Mouse (Mus musculus) stomach, postnatal 0 days (tissue): ENCODE results near the gene Cdc40. TPM values are rescaled to one million over a fixed set of nuclear protein-coding genes. Genes with fewer than 3 reads are reported as not detected.
"Not testable (repeated sequence)": the region's sequence is repeated elsewhere in the genome, so short reads cannot be mapped to it uniquely, and the experiment has no call there.

Experiments used
- ATAC-seq: fragments of 200-750 bp; cut with Nextera tagmentation; 2 replicates; pipeline ENCODE4 v1.8.0; 2017; ENCODE audit not compliant: low FRiP score, low TSS enrichment
- DNase-seq: peaks from one replicate; pipeline ENCODE4 v3.0.0-alpha.2; 2016; ENCODE audit warnings: low spot score
- H3K27ac ChIP-seq: fragments of 300-500 bp; sonication (generic); replicated peaks from 2 replicates; pipeline ENCODE4 v1.5.1; 2014; ENCODE audit warnings: mild to moderate bottlenecking, control low read depth
- H3K27me3 ChIP-seq: fragments of 300-500 bp; sonication (generic); 2 replicates; pipeline ENCODE4 v1.6.1; 2014; ENCODE audit warnings: low read length; ENCODE audit not compliant: control insufficient read depth, insufficient read depth
- H3K36me3 ChIP-seq: fragments of 300-500 bp; sonication (generic); 2 replicates; pipeline ENCODE4 v1.6.1; 2014; ENCODE audit warnings: low read length, mixed read lengths; ENCODE audit not compliant: control insufficient read depth, insufficient read depth
- H3K4me1 ChIP-seq: fragments of 300-500 bp; sonication (generic); replicated peaks from 2 replicates; pipeline ENCODE4 v1.6.1; 2014; ENCODE audit warnings: antibody characterized with exemption; ENCODE audit not compliant: control insufficient read depth, insufficient read depth
- H3K4me2 ChIP-seq: fragments of 300-500 bp; sonication (generic); replicated peaks from 2 replicates; pipeline ENCODE4 v1.6.1; 2014; ENCODE audit warnings: low read depth, mild to moderate bottlenecking, control low read depth, moderate library complexity
- H3K4me3 ChIP-seq: fragments of 300-500 bp; sonication (generic); 2 replicates; pipeline ENCODE4 v1.5.1; 2014; ENCODE audit warnings: low read depth, low read length, control low read depth
- H3K9ac ChIP-seq: fragments of 300-500 bp; sonication (generic); 2 replicates; pipeline ENCODE4 v1.6.1; 2014; ENCODE audit warnings: mild to moderate bottlenecking, low read length, control low read depth, mixed read lengths
- H3K9me3 ChIP-seq: fragments of 300-500 bp; sonication (generic); 2 replicates; pipeline ENCODE4 v1.6.1; 2016; ENCODE audit warnings: low read length; ENCODE audit not compliant: control insufficient read depth
- CTCF ChIP-seq: IDR thresholded peaks from 2 replicates; pipeline ENCODE4 v1.5.1; 2016; ENCODE audit warnings: antibody characterized with exemption, low read depth, mild to moderate bottlenecking, moderate library complexity
- EP300 ChIP-seq: optimal IDR thresholded peaks from 2 replicates; pipeline ENCODE3; 2016; ENCODE audit warnings: antibody characterized with exemption
- WGBS: fragments of 180-500 bp; shearing (Covaris S2); extraction: QIAGEN DNeasy Blood & Tissue Kit; methylation state at CpG from one replicate; pipeline ENCODE4 v1.1.7; 2014; 5-methylcytosine and 5-hydroxymethylcytosine counted together
- polyA plus RNA-seq: library from polyadenylated mRNA; unstranded; fragments of >200 nt; fragmentation: Nextera tagmentation; extraction: Ambion mirVana; gene quantifications from 2 replicates; pipeline ENCODE4 v1.2.1, GENCODE M21; 2015

The Cdc40 gene
- polyA plus RNA-seq, 1 experiment from 2014 or later, result 11.7 TPM

DNA sequence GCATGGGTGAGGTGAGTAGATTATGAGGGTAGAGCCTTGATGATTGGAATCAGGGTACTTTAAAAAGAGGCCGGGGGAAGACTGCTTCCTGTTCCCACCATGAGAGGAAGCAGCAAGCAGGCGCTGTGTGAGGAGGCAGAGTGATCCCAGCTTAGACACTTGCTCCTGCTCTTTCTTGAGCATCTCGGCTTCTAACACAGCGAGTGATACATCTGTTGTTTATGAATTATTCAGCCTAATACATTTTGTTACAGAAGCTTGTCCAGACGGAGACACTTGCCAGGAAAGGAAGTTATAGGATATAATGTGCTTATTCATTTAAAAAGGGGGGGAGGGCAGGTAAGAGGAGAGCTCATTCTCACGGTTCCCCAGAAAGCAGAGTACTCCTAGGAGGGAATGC lies 57.2 kb downstream of the Cdc40 start:
- Histone ChIP-seq H3K4me2 (no peak overlapping the region), H3K9ac (no peak overlapping the region), H3K36me3 (no peaks in the 10 kb centered on the region), H3K27me3 (no peaks in the 10 kb centered on the region), H3K4me1 (no peaks in the 10 kb centered on the region), H3K27ac (no peak overlapping the region), H3K9me3 (no peaks in the 10 kb centered on the region), H3K4me3 (no peak overlapping the region)
- 41% methylated on average over 6 of the region's 6 CpGs for WGBS
- DNase-seq (no peak), ATAC-seq (no peak)
- TF ChIP-seq EP300 (no peak), CTCF (no peak)

DNA sequence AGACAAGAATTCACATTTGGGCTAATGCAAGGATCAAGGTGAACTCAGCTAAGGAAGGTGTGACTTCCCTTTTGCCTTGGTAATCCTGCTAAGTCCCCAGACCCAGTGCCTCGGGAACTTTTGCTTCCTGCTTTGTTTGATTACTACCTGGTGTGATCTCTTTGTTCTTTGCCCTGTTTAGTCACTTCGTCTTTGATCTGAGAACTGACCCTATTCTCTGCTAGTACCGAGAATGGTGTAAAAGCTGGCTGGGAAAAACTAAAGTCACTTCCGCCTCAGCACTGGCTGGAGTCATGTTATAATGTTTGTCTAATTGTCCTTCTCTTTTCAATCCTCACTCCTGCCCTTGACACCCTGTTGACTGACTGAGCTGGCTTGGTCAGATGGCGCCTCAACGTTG lies 66.6 kb downstream of the Cdc40 start:
- Histone ChIP-seq H3K4me3 (no peak overlapping the region), H3K9me3 (no peaks in the 10 kb centered on the region), H3K27ac (no peak overlapping the region), H3K4me1 (no peaks in the 10 kb centered on the region), H3K27me3 (no peaks in the 10 kb centered on the region), H3K9ac (no peak overlapping the region), H3K4me2 (no peak overlapping the region), H3K36me3 (no peaks in the 10 kb centered on the region)
- 50% methylated on average over 6 of the region's 6 CpGs for WGBS
- DNase-seq (no peak), ATAC-seq (no peak)
- TF ChIP-seq CTCF, result no peak

- no peak for ATAC-seq
- Histone ChIP-seq H3K36me3 (no peaks in the 10 kb centered on the region), H3K27ac (no peak overlapping the region), H3K4me3 (no peak overlapping the region), H3K4me2 (no peak overlapping the region), H3K9me3 (no peaks in the 10 kb centered on the region), H3K9ac (no peak overlapping the region), H3K27me3 (no peaks in the 10 kb centered on the region), H3K4me1 (no peaks in the 10 kb centered on the region)
- peak; percentile 63 for TF ChIP-seq CTCF
- no peak for TF ChIP-seq EP300
- no peak for DNase-seq
- 69% methylated on average over 4 of the region's 4 CpGs for WGBS
Measured at GRCm38 (mm10) chr10:40813627-40814026, 69.5 kb downstream of the Cdc40 start.

DNA sequence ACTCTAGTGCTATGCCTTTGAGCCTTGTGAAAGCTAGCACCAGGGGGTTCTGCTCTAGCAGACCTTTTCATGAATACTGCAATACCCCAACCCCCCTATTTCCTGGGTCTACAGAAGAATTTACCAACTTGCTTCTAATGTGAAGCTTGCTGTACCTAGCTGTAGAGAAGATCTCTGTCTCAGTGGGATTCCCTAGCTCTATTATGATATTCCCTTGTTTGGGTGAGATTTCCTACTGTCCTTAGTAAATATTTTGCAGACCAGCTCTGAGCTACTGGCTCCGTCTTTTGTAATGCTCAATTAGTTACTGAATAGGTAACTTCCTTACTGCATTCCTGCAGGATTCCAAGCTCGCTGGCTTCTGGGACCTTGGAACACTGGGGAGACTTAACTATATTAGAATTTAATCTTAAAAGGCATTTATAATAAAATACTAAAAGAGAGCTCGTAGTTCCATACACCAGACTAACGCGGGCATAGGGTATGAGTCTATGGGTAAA lies 73.7 kb downstream of the Cdc40 start:
- H3K27me3 ChIP-seq, H3K36me3 ChIP-seq, DNase-seq, H3K9me3 ChIP-seq, H3K4me1 ChIP-seq, H3K27ac ChIP-seq, H3K4me2 ChIP-seq, H3K9ac ChIP-seq, ATAC-seq, H3K4me3 ChIP-seq: not testable (repeated sequence)
- WGBS, result 39% methylated on average over 5 of the region's 5 CpGs

DNA sequence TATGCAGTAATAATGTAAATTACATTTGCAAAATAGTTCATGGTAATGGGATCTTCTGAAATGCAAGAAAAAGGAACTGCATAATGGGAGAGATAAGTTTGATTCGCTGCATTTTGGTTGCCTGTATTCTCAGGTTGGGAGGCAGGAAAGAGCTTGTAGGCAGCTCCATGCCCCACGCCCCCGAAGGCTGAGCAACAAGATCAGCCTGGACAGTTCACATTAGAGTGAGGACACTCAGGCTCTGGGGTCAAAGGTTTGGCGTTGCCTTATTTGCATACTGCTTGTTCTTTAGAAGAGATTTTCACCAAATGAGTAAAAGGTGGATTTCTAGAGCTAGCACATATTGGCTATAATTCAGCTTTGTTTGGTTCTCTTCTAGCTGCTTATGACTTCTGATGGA lies 76.9 kb downstream of the Cdc40 start:
- ATAC-seq, result no peak
- 91% methylated on average over 4 of the region's 4 CpGs for WGBS

GRCm38 (mm10) chr10:40805221-40805620 lies 77.9 kb downstream of the Cdc40 start:
- WGBS, result 79% methylated on average over 1 of the region's 1 CpGs
- Histone ChIP-seq H3K36me3 (no peaks in the 10 kb centered on the region), H3K27me3 (no peaks in the 10 kb centered on the region), H3K4me2 (no peak overlapping the region), H3K9me3 (no peaks in the 10 kb centered on the region), H3K27ac (no peak overlapping the region), H3K4me1 (no peaks in the 10 kb centered on the region), H3K9ac (no peak overlapping the region), H3K4me3 (no peak overlapping the region)
- ATAC-seq (no peak), DNase-seq (no peak)
- TF ChIP-seq EP300, result no peak
- no peak for TF ChIP-seq CTCF

More for the DNA sequence above, 76.9 kb downstream of the Cdc40 start:
- Histone ChIP-seq H3K4me3 (no peak overlapping the region), H3K27me3 (no peaks in the 10 kb centered on the region), H3K9me3 (no peaks in the 10 kb centered on the region), H3K9ac (no peak overlapping the region), H3K27ac (no peak overlapping the region), H3K4me2 (no peak overlapping the region), H3K4me1 (no peaks in the 10 kb centered on the region), H3K36me3 (no peaks in the 10 kb centered on the region)
- no peak for DNase-seq
- TF ChIP-seq EP300 (no peak), CTCF (no peak)
